Mouse (Mus musculus) heart, postnatal 0 days (tissue): ENCODE measurements around the gene Cux1. TPM values are rescaled to one million over a fixed set of nuclear protein-coding genes. Genes with fewer than 3 reads are reported as not detected.

Source experiments
- ATAC-seq: fragments of 200-750 bp; cut with Nextera tagmentation; 2 replicates; pipeline ENCODE4 v1.8.0; 2017; ENCODE audit warnings: low read depth, moderate number of reproducible peaks, moderate library complexity; ENCODE audit not compliant: insufficient read depth
- DNase-seq: peaks from one replicate; pipeline ENCODE4 v3.0.0-alpha.2; 2016; ENCODE audit warnings: low spot score
- H3K27ac ChIP-seq: fragments of 300-500 bp; sonication (generic); 2 replicates; pipeline ENCODE4 v1.5.1; 2014; ENCODE audit warnings: low read depth, mild to moderate bottlenecking
- H3K27me3 ChIP-seq: fragments of 300-500 bp; sonication (generic); 2 replicates; pipeline ENCODE4 v1.6.1; 2014; ENCODE audit warnings: low read length, mixed read lengths; ENCODE audit not compliant: control insufficient read depth, insufficient read depth
- H3K36me3 ChIP-seq: fragments of 300-500 bp; sonication (generic); replicated peaks from 2 replicates; pipeline ENCODE4 v1.6.1; 2014; ENCODE audit warnings: low read length, mixed read lengths; ENCODE audit not compliant: control insufficient read depth, insufficient read depth
- H3K4me1 ChIP-seq: fragments of 300-500 bp; sonication (generic); 2 replicates; pipeline ENCODE4 v1.6.1; 2014; ENCODE audit warnings: antibody characterized with exemption; ENCODE audit not compliant: control insufficient read depth, insufficient read depth
- H3K4me2 ChIP-seq: fragments of 300-500 bp; sonication (generic); 2 replicates; pipeline ENCODE4 v1.6.1; 2014; ENCODE audit warnings: low read depth, mild to moderate bottlenecking, low read length, moderate library complexity
- H3K4me3 ChIP-seq: fragments of 300-500 bp; sonication (generic); 2 replicates; pipeline ENCODE4 v1.5.1; 2014; ENCODE audit warnings: low read depth, low read length
- H3K9ac ChIP-seq: fragments of 300-500 bp; sonication (generic); replicated peaks from 2 replicates; pipeline ENCODE4 v1.6.1; 2014; ENCODE audit warnings: low read depth, low read length, mixed read lengths
- H3K9me3 ChIP-seq: fragments of 300-500 bp; sonication (generic); replicated peaks from 2 replicates; pipeline ENCODE4 v1.6.1; 2016; ENCODE audit warnings: low read length; ENCODE audit not compliant: control insufficient read depth
- CTCF ChIP-seq: IDR thresholded peaks from 2 replicates; pipeline ENCODE4 v1.5.1; 2016; ENCODE audit warnings: antibody characterized with exemption, control low read depth, low read depth
- EP300 ChIP-seq: IDR thresholded peaks from 2 replicates; pipeline ENCODE4 v1.6.1; 2016; ENCODE audit warnings: antibody characterized with exemption, low read depth
- WGBS: fragments of 180-500 bp; shearing (Covaris S2); extraction: QIAGEN DNeasy Blood & Tissue Kit; methylation state at CpG from one replicate; pipeline ENCODE4 v1.1.7; 2014; 5-methylcytosine and 5-hydroxymethylcytosine counted together
- polyA plus RNA-seq: library from polyadenylated mRNA; unstranded; fragments of >200 nt; fragmentation: Nextera tagmentation; extraction: Ambion mirVana; gene quantifications from 2 replicates; pipeline ENCODE4 v1.2.1, GENCODE M21; 2015
- total RNA-seq: library from RNA; depleted of rRNA; stranded (reverse); fragments of >200 nt; gene quantifications from 2 replicates; pipeline ENCODE4 v1.2.3, GENCODE M21; 2014; ENCODE audit warnings: low replicate concordance

Gene Cux1
- total and polyA plus RNA-seq, 2 experiments from 2014 or later = 50.7 to 89.5 TPM

DNA sequence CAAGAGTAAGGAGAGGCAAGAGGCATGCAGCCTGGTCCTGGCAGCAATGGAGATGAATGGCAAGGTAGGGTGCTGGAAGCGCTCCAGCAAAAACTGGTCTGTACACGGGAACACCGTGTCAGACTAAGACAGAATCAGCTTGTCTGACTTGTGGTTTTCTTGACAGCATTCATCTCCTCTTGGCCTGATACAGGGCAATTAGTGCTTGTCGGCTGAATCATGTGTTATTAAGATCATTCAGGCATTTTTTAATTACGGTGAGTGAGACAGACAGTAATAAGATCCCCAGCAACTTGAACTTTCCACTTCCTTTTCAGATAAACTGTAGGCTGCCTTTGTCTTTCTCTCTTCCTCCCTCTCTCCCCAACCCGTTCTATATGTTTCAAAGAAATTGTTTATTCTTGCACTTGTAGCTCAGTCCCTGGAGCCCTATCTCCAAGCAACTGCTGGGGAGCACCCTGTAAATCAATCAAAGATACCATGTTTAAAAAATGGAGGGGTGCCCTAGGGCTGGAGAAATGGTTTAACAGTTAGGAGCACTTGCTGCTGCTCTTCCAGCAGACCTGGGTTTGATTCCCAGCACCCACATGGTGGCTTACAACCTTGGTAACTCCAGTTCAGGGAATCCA, 53.1 kb downstream of the Cux1 start:
- no peaks in the 10 kb centered on the region for H3K27me3 ChIP-seq
- H3K4me1 ChIP-seq = peaks cover 31% of the 10 kb centered on the region
- 36% methylated on average over 6 of the region's 6 CpGs for WGBS
- H3K9ac ChIP-seq = no peak overlapping the region
- DNase-seq (no peak), ATAC-seq (no peak)
- TF ChIP-seq CTCF (no peak), EP300 (no peak)
- H3K36me3 ChIP-seq = no peaks in the 10 kb centered on the region
- no peaks in the 10 kb centered on the region for H3K9me3 ChIP-seq
- H3K4me2 ChIP-seq = no peak overlapping the region
- no peak overlapping the region for H3K27ac ChIP-seq
- H3K4me3 ChIP-seq = no peak overlapping the region

DNA sequence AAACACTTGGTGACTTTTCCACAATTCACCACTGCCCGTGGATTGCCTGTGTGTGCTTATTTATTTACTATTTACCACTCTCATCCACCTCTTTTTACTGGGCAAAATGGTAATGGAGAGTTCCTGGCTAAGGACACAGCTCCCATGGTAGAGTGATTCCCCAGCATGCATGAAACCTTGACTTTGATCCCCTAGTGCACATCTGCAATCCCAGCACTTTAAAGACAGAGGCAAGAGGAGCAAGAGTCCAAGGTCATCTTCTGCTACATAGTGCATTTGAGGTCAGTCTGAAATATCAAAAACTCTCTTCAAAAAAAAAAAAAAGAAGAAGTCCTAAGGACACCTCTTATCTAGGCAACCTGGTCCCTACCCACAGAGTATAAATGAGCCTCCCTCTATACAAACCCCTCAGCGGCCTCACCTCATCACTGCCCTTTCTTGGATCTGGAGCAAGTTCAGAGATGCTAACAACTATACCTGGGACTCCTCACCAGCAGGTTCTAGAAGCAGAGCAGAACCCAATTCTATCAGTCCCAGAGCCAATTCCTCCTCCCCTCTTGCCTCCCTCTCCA, 55.1 kb downstream of the Cux1 start:
- Histone ChIP-seq H3K4me2 (no peak overlapping the region), H3K9me3 (no peaks in the 10 kb centered on the region), H3K27ac (no peak overlapping the region), H3K9ac (no peak overlapping the region), H3K4me3 (no peak overlapping the region), H3K36me3 (no peaks in the 10 kb centered on the region), H3K27me3 (no peaks in the 10 kb centered on the region), H3K4me1 (peaks cover 31% of the 10 kb centered on the region)
- TF ChIP-seq CTCF (no peak), EP300 (no peak)
- 83% methylated on average over 2 of the region's 2 CpGs for WGBS
- DNase-seq (no peak), ATAC-seq (no peak)

DNA sequence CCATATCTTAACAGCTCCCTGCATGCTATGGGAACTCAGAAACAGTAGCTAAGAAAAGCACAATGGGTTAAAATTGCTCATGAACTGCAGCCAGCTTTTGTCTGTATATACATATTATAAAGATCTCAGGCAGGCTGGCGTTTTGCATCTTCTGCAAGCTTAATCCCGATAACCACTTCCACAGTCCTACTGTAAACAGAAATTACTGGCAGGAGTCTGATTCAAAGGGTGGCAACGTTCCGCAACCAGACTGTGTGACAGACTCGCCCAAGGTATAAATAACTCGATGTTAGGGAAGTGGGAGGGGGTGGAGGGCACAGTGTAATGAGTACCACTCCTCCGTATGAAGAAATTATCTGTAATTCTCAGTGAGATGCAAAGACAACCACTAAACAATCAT, 55.9 kb downstream of the Cux1 start:
- no peak for DNase-seq
- peak overlapping the region; percentile 38 for H3K27ac ChIP-seq
- no peaks in the 10 kb centered on the region for H3K27me3 ChIP-seq
- WGBS = 17% methylated on average over 7 of the region's 7 CpGs
- H3K4me1 ChIP-seq = peaks cover 31% of the 10 kb centered on the region
- H3K4me2 ChIP-seq = no peak overlapping the region
- 0 out of 2 replicates have a peak, but pooled peaks have one; percentile 39 for ATAC-seq
- H3K9me3 ChIP-seq = no peaks in the 10 kb centered on the region
- no peak overlapping the region for H3K9ac ChIP-seq
- no peaks in the 10 kb centered on the region for H3K36me3 ChIP-seq
- TF ChIP-seq CTCF (no peak), EP300 (no peak)
- no peak overlapping the region for H3K4me3 ChIP-seq

DNA sequence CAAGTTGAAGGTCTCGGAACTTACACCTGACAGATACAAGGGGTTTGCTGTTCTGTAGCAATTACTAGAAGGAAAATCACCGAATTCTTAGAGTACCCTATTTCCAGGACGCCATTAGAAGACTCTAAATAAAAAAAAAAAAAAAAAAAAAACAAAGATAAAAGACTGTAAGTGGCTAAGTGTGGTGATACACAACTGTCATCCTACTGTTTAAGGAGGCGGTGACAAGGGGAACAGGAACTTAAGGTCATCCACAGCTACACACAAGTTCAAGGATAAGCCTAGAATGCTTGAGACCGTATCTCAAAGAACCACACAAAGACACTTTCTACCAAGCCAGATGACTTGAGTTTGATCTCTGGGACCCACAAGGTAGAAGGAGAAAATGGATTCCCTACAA, 56.7 kb downstream of the Cux1 start:
- Histone ChIP-seq H3K4me1 (peaks cover 31% of the 10 kb centered on the region), H3K9ac (no peak overlapping the region), H3K4me2 (no peak overlapping the region), H3K36me3 (no peaks in the 10 kb centered on the region), H3K4me3 (no peak overlapping the region), H3K9me3 (no peaks in the 10 kb centered on the region), H3K27me3 (no peaks in the 10 kb centered on the region), H3K27ac (no peak overlapping the region)
- TF ChIP-seq CTCF (no peak), EP300 (no peak)
- DNase-seq (no peak), ATAC-seq (no peak)
- 76% methylated on average over 5 of the region's 5 CpGs for WGBS

DNA sequence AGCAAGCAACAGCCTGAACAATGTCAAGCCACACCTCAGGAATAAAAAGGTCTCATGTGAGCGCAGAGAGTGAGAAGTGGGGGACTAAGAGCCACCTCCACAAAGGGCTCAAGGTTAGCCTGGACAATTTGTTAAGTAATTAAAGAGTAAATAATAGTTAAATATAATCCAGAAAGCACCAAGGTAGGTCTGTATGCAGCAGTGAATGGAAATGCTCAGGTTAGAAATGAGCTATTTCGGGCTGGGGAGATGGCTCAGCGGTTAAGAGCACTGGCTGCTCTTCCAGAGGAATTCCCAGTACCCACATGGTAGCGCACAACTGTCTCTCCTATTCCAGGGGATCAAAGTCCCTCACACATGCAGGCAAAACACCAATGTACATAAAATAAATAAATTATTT, 59.7 kb downstream of the Cux1 start:
- no peak overlapping the region for H3K4me2 ChIP-seq
- DNase-seq (no peak), ATAC-seq (no peak)
- no peaks in the 10 kb centered on the region for H3K27me3 ChIP-seq
- 57% methylated on average over 4 of the region's 4 CpGs for WGBS
- H3K4me1 ChIP-seq = peaks cover 43% of the 10 kb centered on the region
- TF ChIP-seq CTCF (no peak), EP300 (no peak)
- H3K4me3 ChIP-seq = no peak overlapping the region
- H3K36me3 ChIP-seq = no peaks in the 10 kb centered on the region
- H3K9me3 ChIP-seq = no peaks in the 10 kb centered on the region
- no peak overlapping the region for H3K9ac ChIP-seq
- peak overlapping the region; percentile 11; the same call in 1 of the 2 replicates for H3K27ac ChIP-seq

GRCm38 (mm10) chr5:136506262-136506661, 61.0 kb downstream of the Cux1 start:
- Histone ChIP-seq H3K36me3 (no peaks in the 10 kb centered on the region), H3K4me3 (no peak overlapping the region), H3K27ac (no peak overlapping the region), H3K9me3 (no peaks in the 10 kb centered on the region), H3K27me3 (no peaks in the 10 kb centered on the region), H3K4me1 (peaks cover 48% of the 10 kb centered on the region), H3K9ac (no peak overlapping the region), H3K4me2 (no peak overlapping the region)
- 64% methylated on average over 1 of the region's 1 CpGs for WGBS
- DNase-seq (no peak), ATAC-seq (no peak)
- TF ChIP-seq EP300 (no peak), CTCF (no peak)
